Mouse (Mus musculus) CH12.LX (cell line): ENCODE data around the gene Zfhx3.

Experiments used
- EP300 ChIP-seq: IDR thresholded peaks from 2 replicates; pipeline ENCODE4 v1.6.1; 2011; ENCODE audit warnings: low read length, improper control_type of control experiment
- ETS1 ChIP-seq: conservative IDR thresholded peaks from 2 replicates; pipeline ENCODE4 v1.6.1; 2012; ENCODE audit warnings: low read depth, mild to moderate bottlenecking, inconsistent platforms, low read length, improper control_type of control experiment, moderate library complexity

- TF ChIP-seq ETS1 (no peak), EP300 (no peak)
Measured at GRCm38 (mm10) chr8:108662766-108663165, 720.3 kb downstream of the Zfhx3 start.
